Mouse (Mus musculus) heart, postnatal 0 days (tissue): ENCODE results near the gene Snhg11. TPM values are rescaled to one million over a fixed set of nuclear protein-coding genes. Genes with fewer than 3 reads are reported as not detected.

ENCODE experiments used
- ATAC-seq: fragments of 200-750 bp; cut with Nextera tagmentation; 2 replicates; pipeline ENCODE4 v1.8.0; 2017; ENCODE audit warnings: low read depth, moderate number of reproducible peaks, moderate library complexity; ENCODE audit not compliant: insufficient read depth
- DNase-seq: peaks from one replicate; pipeline ENCODE4 v3.0.0-alpha.2; 2016; ENCODE audit warnings: low spot score
- H3K27ac ChIP-seq: fragments of 300-500 bp; sonication (generic); 2 replicates; pipeline ENCODE4 v1.5.1; 2014; ENCODE audit warnings: low read depth, mild to moderate bottlenecking
- H3K27me3 ChIP-seq: fragments of 300-500 bp; sonication (generic); 2 replicates; pipeline ENCODE4 v1.6.1; 2014; ENCODE audit warnings: low read length, mixed read lengths; ENCODE audit not compliant: control insufficient read depth, insufficient read depth
- H3K36me3 ChIP-seq: fragments of 300-500 bp; sonication (generic); replicated peaks from 2 replicates; pipeline ENCODE4 v1.6.1; 2014; ENCODE audit warnings: low read length, mixed read lengths; ENCODE audit not compliant: control insufficient read depth, insufficient read depth
- H3K4me1 ChIP-seq: fragments of 300-500 bp; sonication (generic); 2 replicates; pipeline ENCODE4 v1.6.1; 2014; ENCODE audit warnings: antibody characterized with exemption; ENCODE audit not compliant: control insufficient read depth, insufficient read depth
- H3K4me2 ChIP-seq: fragments of 300-500 bp; sonication (generic); 2 replicates; pipeline ENCODE4 v1.6.1; 2014; ENCODE audit warnings: low read depth, mild to moderate bottlenecking, low read length, moderate library complexity
- H3K4me3 ChIP-seq: fragments of 300-500 bp; sonication (generic); 2 replicates; pipeline ENCODE4 v1.5.1; 2014; ENCODE audit warnings: low read depth, low read length
- H3K9ac ChIP-seq: fragments of 300-500 bp; sonication (generic); replicated peaks from 2 replicates; pipeline ENCODE4 v1.6.1; 2014; ENCODE audit warnings: low read depth, low read length, mixed read lengths
- H3K9me3 ChIP-seq: fragments of 300-500 bp; sonication (generic); replicated peaks from 2 replicates; pipeline ENCODE4 v1.6.1; 2016; ENCODE audit warnings: low read length; ENCODE audit not compliant: control insufficient read depth
- CTCF ChIP-seq: IDR thresholded peaks from 2 replicates; pipeline ENCODE4 v1.5.1; 2016; ENCODE audit warnings: antibody characterized with exemption, control low read depth, low read depth
- EP300 ChIP-seq: IDR thresholded peaks from 2 replicates; pipeline ENCODE4 v1.6.1; 2016; ENCODE audit warnings: antibody characterized with exemption, low read depth
- WGBS: fragments of 180-500 bp; shearing (Covaris S2); extraction: QIAGEN DNeasy Blood & Tissue Kit; methylation state at CpG from one replicate; pipeline ENCODE4 v1.1.7; 2014; 5-methylcytosine and 5-hydroxymethylcytosine counted together
- polyA plus RNA-seq: library from polyadenylated mRNA; unstranded; fragments of >200 nt; fragmentation: Nextera tagmentation; extraction: Ambion mirVana; gene quantifications from 2 replicates; pipeline ENCODE4 v1.2.1, GENCODE M21; 2015
- total RNA-seq: library from RNA; depleted of rRNA; stranded (reverse); fragments of >200 nt; gene quantifications from 2 replicates; pipeline ENCODE4 v1.2.3, GENCODE M21; 2014; ENCODE audit warnings: low replicate concordance; rRNA removed

The Snhg11 gene
- total RNA-seq (0.58 and 0.76 TPM in 2 replicates), polyA plus RNA-seq (0.18 and 0.71 TPM in 2 replicates)

DNA sequence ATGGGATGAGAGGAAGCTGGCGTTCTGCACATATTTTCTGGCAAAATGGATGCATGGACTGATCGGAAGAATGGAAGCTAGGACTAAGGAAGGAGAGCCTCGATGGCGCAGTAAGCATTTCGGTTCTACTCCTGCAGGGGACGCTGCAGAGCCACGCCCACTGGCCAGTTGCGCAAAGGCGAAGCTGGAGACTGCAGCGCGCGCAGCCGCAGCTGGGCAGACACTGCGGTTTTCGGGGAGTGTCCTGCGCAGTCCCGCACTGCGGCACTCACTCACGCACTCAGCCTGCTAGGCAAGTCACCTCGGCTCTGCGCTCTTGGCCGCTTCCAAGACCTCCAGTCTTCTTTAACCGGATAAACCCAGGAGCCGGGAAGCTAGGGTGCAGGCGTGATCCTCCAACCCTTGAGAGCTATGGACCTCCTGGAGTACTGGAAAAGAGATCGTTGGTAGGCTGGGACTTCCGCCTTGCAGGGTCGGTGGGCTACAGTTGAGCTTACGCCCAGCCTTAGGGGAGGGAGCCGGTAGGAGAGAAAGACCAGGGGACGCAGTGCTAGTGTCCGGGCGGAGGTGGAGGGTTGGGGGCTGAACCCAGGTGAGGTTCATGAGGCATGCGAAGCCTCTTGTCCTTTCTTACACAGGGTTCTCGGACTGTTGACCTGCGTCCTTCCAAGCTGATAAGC is at the start of gene Snhg11:
Snhg11 (plus strand) TSS at position 196 of the 680 bp plus-strand sequence.
- no peaks in the 10 kb centered on the region for H3K4me1 ChIP-seq
- peaks cover 41% of the 10 kb centered on the region for H3K27me3 ChIP-seq
- no peak within 1 kb of the TSS for H3K27ac ChIP-seq
- ATAC-seq (no peak), DNase-seq (no peak)
- no peaks in the 10 kb centered on the region for H3K36me3 ChIP-seq
- H3K4me2 ChIP-seq: peak within 1 kb of the TSS; percentile 36
- H3K9ac ChIP-seq: no peak within 1 kb of the TSS
- H3K9me3 ChIP-seq: no peaks in the 10 kb centered on the region
- H3K4me3 ChIP-seq: peak within 1 kb of the TSS; percentile 23; the same call in 1 of the 2 replicates
- TF ChIP-seq EP300 (no peak), CTCF (no peak)
- WGBS: 2% methylated on average over 36 of the region's 36 CpGs

DNA sequence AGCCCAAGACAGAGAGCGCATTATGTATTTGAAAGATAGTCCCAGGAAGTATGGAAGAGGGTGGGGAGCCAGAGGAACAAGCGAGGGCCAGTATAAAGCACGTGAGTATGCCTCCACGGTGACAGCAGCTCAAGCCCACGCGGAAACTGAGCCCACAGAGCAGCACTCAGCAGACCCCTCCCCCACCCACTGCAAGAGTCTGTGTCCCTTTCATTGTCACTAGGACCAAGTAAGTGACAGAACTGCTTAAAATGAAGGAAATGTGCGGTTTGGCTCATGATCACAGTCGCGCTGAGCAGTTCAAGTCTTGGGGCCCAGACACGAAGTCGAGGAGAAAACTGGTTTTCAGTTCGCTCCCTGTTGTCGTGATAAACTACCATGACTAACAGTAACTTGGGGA is 41.1 kb upstream of the Snhg11 start:
- Histone ChIP-seq H3K27me3 (no peaks in the 10 kb centered on the region), H3K4me3 (no peak overlapping the region), H3K4me2 (no peak overlapping the region), H3K9ac (no peak overlapping the region), H3K27ac (no peak overlapping the region), H3K9me3 (no peaks in the 10 kb centered on the region), H3K4me1 (no peaks in the 10 kb centered on the region), H3K36me3 (no peaks in the 10 kb centered on the region)
- WGBS: 82% methylated on average over 13 of the region's 13 CpGs
- no peak for TF ChIP-seq EP300
- TF ChIP-seq CTCF: no peak
- DNase-seq: no peak
- no peak for ATAC-seq

DNA sequence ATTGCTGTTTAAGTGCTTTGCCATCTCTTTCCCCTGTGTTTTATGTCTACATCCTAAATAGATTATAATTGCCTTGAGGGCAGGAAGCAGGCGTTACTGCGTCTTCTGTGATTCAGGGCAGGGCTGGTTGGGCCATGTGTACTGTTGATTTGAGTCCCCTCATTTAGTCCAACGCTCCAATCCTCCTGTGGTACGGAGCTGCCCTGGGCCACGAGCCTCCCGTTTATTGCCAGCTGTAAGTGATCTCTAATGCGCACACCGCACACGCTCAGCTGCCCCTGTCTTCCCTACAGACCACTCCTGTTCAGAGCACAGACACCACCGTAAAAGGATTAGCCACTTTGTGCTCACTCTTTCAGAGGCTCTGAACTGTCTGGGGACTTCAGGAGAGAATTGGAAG is 37.7 kb upstream of the Snhg11 start:
- 73% methylated on average over 10 of the region's 10 CpGs for WGBS
- Histone ChIP-seq H3K9ac (no peak overlapping the region), H3K36me3 (no peaks in the 10 kb centered on the region), H3K27ac (no peak overlapping the region), H3K4me2 (no peak overlapping the region), H3K9me3 (no peaks in the 10 kb centered on the region), H3K4me1 (no peaks in the 10 kb centered on the region), H3K4me3 (no peak overlapping the region), H3K27me3 (no peaks in the 10 kb centered on the region)
- DNase-seq (no peak), ATAC-seq (no peak)
- TF ChIP-seq CTCF: no peak

DNA sequence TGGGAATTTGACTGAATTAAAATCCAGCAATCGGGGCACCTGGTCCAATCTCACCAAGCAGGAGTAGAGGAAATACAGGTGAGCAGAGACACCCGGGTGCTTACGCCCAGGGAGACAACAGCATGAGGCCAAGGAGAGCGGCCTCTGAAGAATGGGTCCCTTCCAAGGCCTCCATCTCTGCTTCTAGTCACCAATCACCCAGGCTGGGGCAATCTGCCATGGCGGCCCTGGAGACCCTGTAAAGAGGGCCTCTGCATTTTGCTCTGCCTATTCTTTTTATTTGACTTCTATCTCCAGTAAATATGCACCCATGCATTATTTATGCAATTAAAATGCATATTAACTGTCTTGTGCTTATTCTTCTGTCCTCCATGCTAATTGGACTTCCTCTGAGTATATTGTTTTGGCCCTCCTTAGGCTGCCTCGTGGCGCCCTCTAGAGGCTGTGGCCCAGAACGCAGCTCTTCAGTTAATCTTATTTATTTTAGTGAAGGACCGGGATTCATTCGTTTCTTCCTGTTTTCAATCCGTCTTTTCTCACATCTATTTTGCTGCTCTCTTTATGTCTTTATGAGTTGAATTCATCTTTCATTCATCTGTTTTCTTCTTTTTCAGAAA is 35.4 kb upstream of the Snhg11 start:
- TF ChIP-seq EP300: no peak
- peak; percentile 93 for TF ChIP-seq CTCF
- Histone ChIP-seq H3K36me3 (no peaks in the 10 kb centered on the region), H3K27ac (no peak overlapping the region), H3K4me3 (no peak overlapping the region), H3K9me3 (no peaks in the 10 kb centered on the region), H3K4me2 (no peak overlapping the region), H3K9ac (no peak overlapping the region), H3K27me3 (no peaks in the 10 kb centered on the region), H3K4me1 (no peaks in the 10 kb centered on the region)
- WGBS: 35% methylated on average over 11 of the region's 11 CpGs
- ATAC-seq (no peak), DNase-seq (peak; percentile 47)

DNA sequence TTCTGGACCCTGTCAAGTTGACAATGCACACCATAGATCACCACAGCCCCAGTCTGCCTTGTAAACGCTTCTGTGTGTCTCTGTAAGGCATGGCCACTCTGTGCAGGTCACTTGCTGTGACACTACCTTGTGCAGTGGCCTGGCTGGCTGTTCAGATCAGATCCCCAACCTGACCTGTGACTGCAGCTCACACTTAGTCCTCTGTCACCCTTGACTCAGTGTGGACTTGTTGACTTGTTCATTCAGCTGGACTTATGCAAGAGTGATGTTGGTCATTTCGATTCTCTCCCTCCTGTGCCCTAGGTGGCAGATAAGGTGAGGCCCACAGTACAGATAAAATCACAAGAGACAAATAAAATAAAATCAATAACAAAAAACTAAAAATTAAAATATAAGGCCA is 34.1 kb upstream of the Snhg11 start:
- Histone ChIP-seq H3K4me3 (no peak overlapping the region), H3K9me3 (no peaks in the 10 kb centered on the region), H3K36me3 (no peaks in the 10 kb centered on the region), H3K27ac (no peak overlapping the region), H3K27me3 (no peaks in the 10 kb centered on the region), H3K4me2 (no peak overlapping the region), H3K4me1 (no peaks in the 10 kb centered on the region), H3K9ac (no peak overlapping the region)
- whole genome bisulfite sequencing: 48% methylated on average over 2 of the region's 2 CpGs
- ATAC-seq: no peak
- TF ChIP-seq CTCF: no peak
- TF ChIP-seq EP300: no peak
- no peak for DNase-seq

DNA sequence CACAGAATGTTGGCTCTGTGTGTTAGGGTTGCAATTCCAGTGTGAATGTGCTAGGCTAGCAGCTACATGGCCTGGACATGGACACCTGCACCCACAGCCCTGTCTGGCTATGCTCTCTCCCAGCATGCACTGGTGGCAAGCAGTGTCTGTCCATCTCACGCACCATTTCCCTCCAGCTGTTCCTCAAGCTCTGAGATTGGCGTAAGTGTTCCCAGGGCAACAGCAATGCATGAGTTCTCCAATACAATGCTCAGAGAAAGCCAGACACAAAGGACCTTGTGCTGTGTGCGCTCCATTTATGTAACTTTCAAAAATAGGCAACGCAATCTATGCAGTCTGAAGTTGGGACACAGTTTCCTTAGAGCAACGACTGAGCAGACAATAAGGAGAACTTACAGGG is 31.9 kb upstream of the Snhg11 start:
- TF ChIP-seq EP300: no peak
- Histone ChIP-seq H3K4me1 (no peaks in the 10 kb centered on the region), H3K9me3 (no peaks in the 10 kb centered on the region), H3K4me2 (no peak overlapping the region), H3K4me3 (no peak overlapping the region), H3K27me3 (no peaks in the 10 kb centered on the region), H3K27ac (no peak overlapping the region), H3K9ac (no peak overlapping the region), H3K36me3 (no peaks in the 10 kb centered on the region)
- ATAC-seq (no peak), DNase-seq (no peak)
- WGBS: 74% methylated on average over 5 of the region's 5 CpGs
